Mouse (Mus musculus): Measurements from ENCODE around the gene Mapk1. TPM values are rescaled to one million over a fixed set of nuclear protein-coding genes. Genes with fewer than 3 reads are reported as not detected.

Mapk1 gene
- 112 and 141 TPM in 2 replicates for polyA plus RNA-seq (2012; rRNA removed)

DNA sequence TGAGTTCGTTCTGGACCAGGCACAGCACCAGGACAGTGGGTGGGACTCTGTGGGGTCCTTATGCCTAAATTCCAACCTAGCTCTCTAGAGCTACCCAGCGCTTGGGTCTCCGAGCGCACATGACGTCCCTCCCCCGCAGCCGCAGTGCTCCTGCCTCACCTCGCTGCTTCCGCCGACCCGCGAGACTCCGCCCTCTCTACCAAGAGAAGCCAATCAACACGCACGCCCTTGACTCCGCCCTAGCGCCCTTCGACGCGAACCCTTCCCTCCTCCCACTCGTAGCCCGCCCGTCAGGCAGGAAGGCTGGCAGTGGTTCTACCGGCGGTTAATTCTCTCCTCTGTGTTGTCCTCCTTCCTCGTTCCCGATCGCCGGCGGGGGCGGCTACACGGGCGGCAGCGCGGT, at the start of gene Mapk1:
Mapk1 (plus strand) TSS at position 252 of the 403 bp plus-strand sequence.

DNA sequence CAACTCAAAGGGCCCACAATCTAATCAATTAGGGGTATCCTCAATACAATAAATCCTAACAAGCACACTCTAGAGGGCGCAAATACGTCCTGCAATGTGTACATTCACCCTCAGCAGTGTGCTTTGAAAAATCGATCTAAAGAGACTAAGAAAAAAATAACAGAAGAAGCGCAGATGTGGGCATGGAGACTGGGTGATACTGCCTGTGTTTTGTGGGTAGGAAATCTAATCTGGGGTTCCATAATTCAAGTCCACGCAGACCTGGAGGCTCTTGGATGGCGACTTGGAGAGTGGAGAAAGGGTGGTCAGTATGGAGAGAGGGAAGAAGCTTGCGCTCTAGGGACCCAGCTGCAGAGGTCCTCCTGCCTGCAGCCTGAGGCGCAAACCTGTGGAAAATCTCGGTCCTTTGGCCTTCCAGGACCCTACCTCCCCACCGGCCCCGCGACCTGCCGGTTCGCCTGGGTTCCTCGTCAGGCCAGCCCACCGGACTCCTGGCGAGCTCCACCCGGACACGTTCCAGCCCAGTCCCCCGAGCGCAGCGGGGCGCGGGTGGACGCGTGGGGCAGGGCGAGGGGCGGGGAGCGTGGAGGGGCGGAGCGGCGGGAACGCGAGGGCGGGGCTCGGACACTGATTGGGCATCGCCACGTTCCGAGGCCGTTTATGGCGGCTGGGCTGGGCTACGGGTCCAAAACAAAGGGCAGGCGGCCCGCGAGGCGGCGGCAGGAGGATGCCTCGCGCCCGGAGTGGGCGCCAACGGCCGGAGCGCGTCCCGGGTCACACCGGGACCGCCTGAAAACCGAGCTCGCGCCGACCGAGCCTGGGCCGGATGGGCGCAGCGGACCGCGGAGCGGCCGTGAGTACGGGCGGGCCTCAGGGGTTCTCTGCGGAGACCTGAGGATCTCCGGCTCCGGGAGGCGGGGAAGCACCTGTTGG, 86.6 kb downstream of the Mapk1 start, which contains the start of gene Ypel1:
Ypel1 (plus strand) TSS at position 186 of the 933 bp plus-strand sequence.

Other genes starting within 250 kb of the Mapk1 start
- gene Spag6l, start 153.9 kb upstream of the Mapk1 start, polyA plus RNA-seq (2012; rRNA removed), result 0.88 and 0.95 TPM in 2 replicates
- 0.17 and 0.21 TPM in 2 replicates for gene Igll1, start 119.4 kb upstream of the Mapk1 start, polyA plus RNA-seq (2012; rRNA removed)
- 69.6 and 95.0 TPM in 2 replicates for gene Top3b, start 112.6 kb upstream of the Mapk1 start, polyA plus RNA-seq (2012; rRNA removed)
- 1.6 and 2.2 TPM in 2 replicates for gene Vpreb1, start 112.5 kb upstream of the Mapk1 start, polyA plus RNA-seq (2012; rRNA removed)
- 18.2 and 27.4 TPM in 2 replicates for gene Ppm1f, start 86.9 kb upstream of the Mapk1 start, polyA plus RNA-seq (2012; rRNA removed)
- 34.7 and 48.8 TPM in 2 replicates for gene Ypel1, start 86.3 kb downstream of the Mapk1 start, polyA plus RNA-seq (2012; rRNA removed)
- gene Ppil2, start 127.9 kb downstream of the Mapk1 start, polyA plus RNA-seq (2012; rRNA removed), result 96.2 and 130 TPM in 2 replicates
- 119 and 159 TPM in 2 replicates for gene 2610318N02Rik, start 141.8 kb downstream of the Mapk1 start, polyA plus RNA-seq (2012; rRNA removed)
- gene Sdf2l1, start 149.0 kb downstream of the Mapk1 start, polyA plus RNA-seq (2012; rRNA removed), result 35.9 and 36.1 TPM in 2 replicates
- gene Ydjc, start 161.2 kb downstream of the Mapk1 start, polyA plus RNA-seq (2012; rRNA removed), result 9.8 and 10.6 TPM in 2 replicates
- 1.7 and 1.9 TPM in 2 replicates for gene Ccdc116, start 163.8 kb downstream of the Mapk1 start, polyA plus RNA-seq (2012; rRNA removed)
- 157 and 191 TPM in 2 replicates for gene Ube2l3, start 219.3 kb downstream of the Mapk1 start, polyA plus RNA-seq (2012; rRNA removed)
- 0.81 and 1.0 TPM in 2 replicates for gene Rimbp3, start 225.2 kb downstream of the Mapk1 start, polyA plus RNA-seq (2012; rRNA removed)